Mouse (Mus musculus): ENCODE measurements around the gene Cdk6. TPM values are rescaled to one million over a fixed set of nuclear protein-coding genes. Genes with fewer than 3 reads are reported as not detected.

The Cdk6 gene
- total and polyA plus RNA-seq, 3 experiments, result 40.4 to 171 (median 50.8) TPM

- in situ Hi-C loops (cut with MboI; ENCODE audit: low pct_ligation_motif_present, low pct_unique_long_range_greater_than_20kb, low sequenced_read_pairs), result no loop called here
- Histone ChIP-seq H3K4me1 (ENCODE audit: control insufficient read depth in 1 of 2, insufficient read depth in 2 of 2) (no peaks in the 10 kb centered on the region), H3K79me2 (replicated peaks; ENCODE audit: control insufficient read depth, extremely low read depth, insufficient read depth, poor library complexity, severe bottlenecking) (no peaks in the 10 kb centered on the region), H3K27ac (ENCODE audit: insufficient read depth, low read depth) (no peak overlapping the region), H3K4me3 (replicated peaks in 1 of 3; ENCODE audit: low read depth in 2 of 3, low read length in 2 of 3, poor library complexity in 1 of 3) (no peak overlapping the region), H3K9ac (ENCODE audit: insufficient read depth, low read depth) (no peak overlapping the region), H3K9me3 (replicated peaks; ENCODE audit: low read length) (peaks cover 17% of the 10 kb centered on the region), H3K27me3 (replicated peaks) (no peaks in the 10 kb centered on the region), H3K36me3 (replicated peaks in 1 of 2; ENCODE audit: control insufficient read depth in 1 of 2, insufficient read depth in 1 of 2, low read length in 1 of 2) (peaks cover 58 to 96% of the 10 kb centered on the region in 2 experiments), H3K4me2 (ENCODE audit: insufficient read depth, low read depth, poor library complexity, severe bottlenecking) (no peak overlapping the region)
- dilution Hi-C loops (cut with MboI; ENCODE audit: extremely low pct_ligation_motif_present, extremely low pct_unique_long_range_greater_than_20kb, low sequenced_read_pairs), result no loop called here
- no peak for DNase-seq (ENCODE audit: extremely low read depth)
- TF ChIP-seq CHD1 (IDR thresholded peaks at IDR 0.05; ENCODE audit: low read depth, low read length) (no peak), GABPA (IDR thresholded peaks at IDR 0.05; ENCODE audit: insufficient replicate concordance, low read depth, low read length) (no peak), POLR2A (IDR thresholded peaks at IDR 0.05; ENCODE audit: low read depth, low read length) (no peak), CHD2 (IDR thresholded peaks at IDR 0.05; ENCODE audit: low read length) (no peak), BHLHE40 (IDR thresholded peaks at IDR 0.05; ENCODE audit: low read depth, low read length) (no peak), USF1 (IDR thresholded peaks at IDR 0.05; ENCODE audit: low read depth, low read length) (no peak), ZC3H11A (IDR thresholded peaks at IDR 0.05; ENCODE audit: low read depth, low read length) (no peak), MEF2A (IDR thresholded peaks at IDR 0.05; ENCODE audit: borderline replicate concordance, low read depth, low read length) (no peak), EP300 (IDR thresholded peaks at IDR 0.05; ENCODE audit: low read length) (no peak), ETS1 (conservative IDR thresholded peaks at IDR 0.05; ENCODE audit: low read depth, low read length) (no peak), POLR2AphosphoS2 (IDR thresholded peaks at IDR 0.05; ENCODE audit: low read depth, low read length) (no peak), ZKSCAN1 (IDR thresholded peaks at IDR 0.05; ENCODE audit: borderline replicate concordance, low read depth, low read length) (no peak), SMC3 (IDR thresholded peaks at IDR 0.05; ENCODE audit: low read depth, low read length) (no peak), ZMIZ1 (IDR thresholded peaks at IDR 0.05; ENCODE audit: low read depth, low read length) (no peak), RCOR1 (conservative IDR thresholded peaks at IDR 0.05; ENCODE audit: low read depth, low read length) (no peak), UBTF (IDR thresholded peaks at IDR 0.05; ENCODE audit: low read depth, low read length) (no peak)
Observed at GRCm38 (mm10) chr5:3577939-3578338, 236.7 kb downstream of the Cdk6 start.

GRCm38 (mm10) chr5:3579066-3579465 lies 237.8 kb downstream of the Cdk6 start:
- in situ Hi-C loops (cut with MboI; ENCODE audit: low pct_ligation_motif_present, low pct_unique_long_range_greater_than_20kb, low sequenced_read_pairs), result no loop called here

More at GRCm38 (mm10) chr5:3579066-3579465, 237.8 kb downstream of the Cdk6 start:
- Histone ChIP-seq H3K4me1 (ENCODE audit: control insufficient read depth in 1 of 2, insufficient read depth in 2 of 2) (no peaks in the 10 kb centered on the region), H3K27ac (ENCODE audit: insufficient read depth, low read depth) (no peak overlapping the region), H3K4me2 (ENCODE audit: insufficient read depth, low read depth, poor library complexity, severe bottlenecking) (no peak overlapping the region), H3K27me3 (replicated peaks) (no peaks in the 10 kb centered on the region), H3K9ac (ENCODE audit: insufficient read depth, low read depth) (no peak overlapping the region), H3K79me2 (replicated peaks; ENCODE audit: control insufficient read depth, extremely low read depth, insufficient read depth, poor library complexity, severe bottlenecking) (no peaks in the 10 kb centered on the region), H3K9me3 (replicated peaks; ENCODE audit: low read length) (peaks cover 8% of the 10 kb centered on the region), H3K4me3 (replicated peaks in 1 of 3; ENCODE audit: low read depth in 2 of 3, low read length in 2 of 3, poor library complexity in 1 of 3) (no peak overlapping the region), H3K36me3 (replicated peaks in 1 of 2; ENCODE audit: control insufficient read depth in 1 of 2, insufficient read depth in 1 of 2, low read length in 1 of 2) (peaks cover 59 to 96% of the 10 kb centered on the region in 2 experiments)
- DNase-seq (ENCODE audit: extremely low read depth), result no peak
- dilution Hi-C loops (cut with MboI; ENCODE audit: extremely low pct_ligation_motif_present, extremely low pct_unique_long_range_greater_than_20kb, low sequenced_read_pairs), result no loop called here
- no peak for TF ChIP-seq CTCF (conservative IDR thresholded peaks at IDR 0.05 in 1 of 2, IDR thresholded peaks at IDR 0.05 in 1 of 2; ENCODE audit: low read depth in 2 of 2, low read length in 2 of 2)
- no peak for TF ChIP-seq MAFK (IDR thresholded peaks at IDR 0.05; ENCODE audit: insufficient replicate concordance, low read length)
- TF ChIP-seq KAT2A (IDR thresholded peaks at IDR 0.05; ENCODE audit: insufficient replicate concordance, low read length), result no peak
- TF ChIP-seq CHD1 (IDR thresholded peaks at IDR 0.05; ENCODE audit: low read depth, low read length), result no peak
- no peak for TF ChIP-seq POLR2A (IDR thresholded peaks at IDR 0.05; ENCODE audit: low read depth, low read length)
- no peak for TF ChIP-seq USF2 (conservative IDR thresholded peaks at IDR 0.05; ENCODE audit: low read depth, low read length)
- no peak for TF ChIP-seq IRF4 (IDR thresholded peaks at IDR 0.05; ENCODE audit: low read depth, low read length)
- TF ChIP-seq POLR2AphosphoS2 (IDR thresholded peaks at IDR 0.05; ENCODE audit: low read depth, low read length), result no peak
- no peak for TF ChIP-seq MAX (IDR thresholded peaks at IDR 0.05; ENCODE audit: low read length)
- TF ChIP-seq MXI1 (IDR thresholded peaks at IDR 0.05; ENCODE audit: low read depth, low read length), result no peak
- no peak for TF ChIP-seq UBTF (IDR thresholded peaks at IDR 0.05; ENCODE audit: low read depth, low read length)

Other genes starting within 250 kb of the Cdk6 start
- gene Fam133b, start 202.3 kb downstream of the Cdk6 start, total RNA-seq (2012; rRNA removed), result 23.2 and 31.2 TPM in 2 replicates
- 55.9 and 63.0 TPM in 2 replicates for gene Fam133b, start 202.3 kb downstream of the Cdk6 start, total RNA-seq (2014; rRNA removed)
- 66.1 and 70.8 TPM in 2 replicates for gene Fam133b, start 202.3 kb downstream of the Cdk6 start, polyA plus RNA-seq (2012; ENCODE audit: insufficient read length, low read depth)
- gene 1700109H08Rik, start 230.1 kb downstream of the Cdk6 start, total RNA-seq (2012; rRNA removed), result 1.1 and 2.6 TPM in 2 replicates
- gene 1700109H08Rik, start 230.1 kb downstream of the Cdk6 start, total RNA-seq (2014; rRNA removed), result 1.4 and 2.6 TPM in 2 replicates
- 5.5 and 5.9 TPM in 2 replicates for gene 1700109H08Rik, start 230.1 kb downstream of the Cdk6 start, polyA plus RNA-seq (2012; ENCODE audit: insufficient read length, low read depth)

Measured in CH12.LX (cell line).